Mouse (Mus musculus) neural tube, embryonic 11.5 days (tissue): ENCODE data around the gene Cacna1c. TPM values are rescaled to one million over a fixed set of nuclear protein-coding genes. Genes with fewer than 3 reads are reported as not detected.

Experiments used
- ATAC-seq: fragments of 200-750 bp; cut with Nextera tagmentation; 2 replicates; pipeline ENCODE4 v1.8.0; 2017; ENCODE audit warnings: moderate number of reproducible peaks, mild to moderate bottlenecking, moderate TSS enrichment, moderate library complexity; ENCODE audit not compliant: insufficient read depth, low FRiP score, low TSS enrichment
- DNase-seq: peaks from one replicate; pipeline ENCODE4 v3.0.0-alpha.2; 2015; ENCODE audit warnings: low spot score
- H3K27ac ChIP-seq: fragments of 300-500 bp; sonication (generic); 2 replicates; pipeline ENCODE4 v1.5.1; 2014; ENCODE audit warnings: low read depth, mild to moderate bottlenecking, low read length
- H3K27me3 ChIP-seq: fragments of 300-500 bp; sonication (generic); 2 replicates; pipeline ENCODE4 v1.6.1; 2014; ENCODE audit warnings: mild to moderate bottlenecking, low read length, mixed read lengths; ENCODE audit not compliant: control insufficient read depth, insufficient read depth
- H3K36me3 ChIP-seq: fragments of 300-500 bp; sonication (generic); 2 replicates; pipeline ENCODE4 v1.6.1; 2014; ENCODE audit warnings: mild to moderate bottlenecking, low read length, moderate library complexity, mixed read lengths; ENCODE audit not compliant: control insufficient read depth, insufficient read depth
- H3K4me1 ChIP-seq: fragments of 300-500 bp; sonication (generic); 2 replicates; pipeline ENCODE4 v1.6.1; 2014; ENCODE audit warnings: low read length, mixed read lengths; ENCODE audit not compliant: control insufficient read depth, insufficient read depth
- H3K4me2 ChIP-seq: fragments of 300-500 bp; sonication (generic); 2 replicates; pipeline ENCODE4 v1.6.1; 2014; ENCODE audit warnings: low read depth, mild to moderate bottlenecking, moderate library complexity
- H3K4me3 ChIP-seq: fragments of 300-500 bp; sonication (generic); 2 replicates; pipeline ENCODE4 v1.5.1; 2014; ENCODE audit warnings: low read depth, low read length
- H3K9ac ChIP-seq: fragments of 300-500 bp; sonication (generic); 2 replicates; pipeline ENCODE4 v1.6.1; 2014; ENCODE audit warnings: mild to moderate bottlenecking, low read length
- H3K9me3 ChIP-seq: fragments of 300-500 bp; sonication (generic); 2 replicates; pipeline ENCODE4 v1.6.1; 2016; ENCODE audit warnings: low read length; ENCODE audit not compliant: control insufficient read depth
- WGBS: fragments of 180-500 bp; shearing (Covaris S2); extraction: QIAGEN DNeasy Blood & Tissue Kit; methylation state at CpG from one replicate; pipeline ENCODE4 v1.1.7; 2014; 5-methylcytosine and 5-hydroxymethylcytosine counted together
- polyA plus RNA-seq: library from polyadenylated mRNA; unstranded; fragments of >200 nt; fragmentation: Nextera tagmentation; extraction: Ambion mirVana; gene quantifications from 2 replicates; pipeline ENCODE4 v1.2.1, GENCODE M21; 2014

The Cacna1c gene
- polyA plus RNA-seq, 1 experiment from 2014 or later: 3.3 TPM

DNA sequence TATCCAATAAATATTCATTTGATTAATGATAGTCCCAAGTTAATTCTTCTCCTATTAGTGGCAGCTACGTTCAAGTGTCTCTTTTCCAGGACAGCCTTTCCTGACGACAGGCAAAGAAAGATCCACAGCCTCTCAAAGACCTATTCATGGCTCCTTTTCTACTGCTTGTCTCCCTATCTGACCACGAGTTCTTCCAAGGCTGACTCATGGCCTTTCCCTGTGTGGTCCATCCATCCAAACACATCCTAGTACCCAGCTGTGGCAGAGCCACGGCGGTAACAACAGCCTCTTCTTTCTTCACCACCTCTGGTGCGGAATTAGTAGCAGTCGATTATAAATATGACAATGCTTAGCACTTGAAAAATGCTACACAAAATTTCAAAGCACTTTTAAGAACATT, 155.3 kb downstream of the Cacna1c start:
- 80% methylated on average over 7 of the region's 7 CpGs for WGBS
- Histone ChIP-seq H3K27me3 (no peaks in the 10 kb centered on the region), H3K27ac (no peak overlapping the region), H3K36me3 (no peaks in the 10 kb centered on the region), H3K4me3 (no peak overlapping the region), H3K9me3 (no peaks in the 10 kb centered on the region), H3K9ac (no peak overlapping the region), H3K4me1 (no peaks in the 10 kb centered on the region), H3K4me2 (no peak overlapping the region)
- DNase-seq (no peak), ATAC-seq (no peak)

GRCm38 (mm10) chr6:119039815-119040214, 156.4 kb downstream of the Cacna1c start:
- H3K9ac ChIP-seq: no peak overlapping the region
- ATAC-seq (no peak), DNase-seq (no peak)
- H3K36me3 ChIP-seq: no peaks in the 10 kb centered on the region
- H3K4me1 ChIP-seq: no peaks in the 10 kb centered on the region
- H3K27ac ChIP-seq: no peak overlapping the region
- H3K27me3 ChIP-seq: no peaks in the 10 kb centered on the region
- H3K9me3 ChIP-seq: no peaks in the 10 kb centered on the region
- no peak overlapping the region for H3K4me2 ChIP-seq
- 80% methylated on average over 7 of the region's 7 CpGs for WGBS
- no peak overlapping the region for H3K4me3 ChIP-seq

GRCm38 (mm10) chr6:119039293-119039692, 156.9 kb downstream of the Cacna1c start:
- DNase-seq (no peak), ATAC-seq (no peak)
- Histone ChIP-seq H3K27ac (no peak overlapping the region), H3K27me3 (no peaks in the 10 kb centered on the region), H3K4me1 (no peaks in the 10 kb centered on the region), H3K9me3 (no peaks in the 10 kb centered on the region), H3K36me3 (no peaks in the 10 kb centered on the region), H3K9ac (no peak overlapping the region), H3K4me2 (no peak overlapping the region), H3K4me3 (no peak overlapping the region)
- WGBS: 96% methylated on average over 5 of the region's 5 CpGs

DNA sequence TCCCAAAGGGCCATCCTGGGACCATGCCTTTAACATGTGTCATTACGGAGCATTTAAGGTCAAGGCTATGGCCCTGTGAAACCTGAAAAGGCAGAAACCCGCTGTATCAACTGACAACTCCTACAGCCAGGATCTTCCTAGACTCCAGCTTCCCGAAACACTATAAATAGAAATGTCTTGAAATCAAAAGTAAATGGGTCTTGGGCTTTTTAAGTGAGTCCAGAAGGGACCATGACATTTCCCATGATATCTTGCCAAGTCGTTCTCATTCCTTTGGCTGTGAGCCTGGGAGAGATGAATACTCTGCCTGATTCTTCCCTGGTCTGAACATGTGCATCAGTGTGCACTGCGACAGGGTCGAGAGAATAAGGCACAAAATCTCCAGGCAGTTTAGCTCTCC, 158.4 kb downstream of the Cacna1c start:
- WGBS: 90% methylated on average over 6 of the region's 6 CpGs
- H3K4me1 ChIP-seq: no peaks in the 10 kb centered on the region
- no peaks in the 10 kb centered on the region for H3K36me3 ChIP-seq
- no peak for ATAC-seq
- H3K4me3 ChIP-seq: no peak overlapping the region
- no peaks in the 10 kb centered on the region for H3K9me3 ChIP-seq
- no peak overlapping the region for H3K9ac ChIP-seq
- no peak overlapping the region for H3K4me2 ChIP-seq
- H3K27me3 ChIP-seq: no peaks in the 10 kb centered on the region
- no peak for DNase-seq
- no peak overlapping the region for H3K27ac ChIP-seq

GRCm38 (mm10) chr6:119037047-119037446, 159.2 kb downstream of the Cacna1c start:
- 73% methylated on average over 2 of the region's 2 CpGs for WGBS
- no peak overlapping the region for H3K27ac ChIP-seq
- no peak for ATAC-seq
- H3K9ac ChIP-seq: no peak overlapping the region
- no peaks in the 10 kb centered on the region for H3K27me3 ChIP-seq
- no peak overlapping the region for H3K4me3 ChIP-seq
- H3K36me3 ChIP-seq: no peaks in the 10 kb centered on the region
- no peak for DNase-seq
- H3K9me3 ChIP-seq: no peaks in the 10 kb centered on the region
- no peaks in the 10 kb centered on the region for H3K4me1 ChIP-seq
- no peak overlapping the region for H3K4me2 ChIP-seq

GRCm38 (mm10) chr6:119035361-119035760, 160.9 kb downstream of the Cacna1c start:
- no peaks in the 10 kb centered on the region for H3K36me3 ChIP-seq
- H3K4me2 ChIP-seq: no peak overlapping the region
- no peak overlapping the region for H3K27ac ChIP-seq
- no peak for ATAC-seq
- H3K4me3 ChIP-seq: no peak overlapping the region
- H3K4me1 ChIP-seq: no peaks in the 10 kb centered on the region
- no peaks in the 10 kb centered on the region for H3K27me3 ChIP-seq
- no peak for DNase-seq
- 90% methylated on average over 6 of the region's 6 CpGs for WGBS
- H3K9me3 ChIP-seq: no peaks in the 10 kb centered on the region
- no peak overlapping the region for H3K9ac ChIP-seq

GRCm38 (mm10) chr6:119034947-119035346, 161.3 kb downstream of the Cacna1c start:
- H3K36me3 ChIP-seq: no peaks in the 10 kb centered on the region
- H3K4me1 ChIP-seq: no peaks in the 10 kb centered on the region
- H3K4me3 ChIP-seq: no peak overlapping the region
- H3K9me3 ChIP-seq: no peaks in the 10 kb centered on the region
- H3K4me2 ChIP-seq: no peak overlapping the region
- no peak overlapping the region for H3K27ac ChIP-seq
- no peak overlapping the region for H3K9ac ChIP-seq
- 91% methylated on average over 2 of the region's 2 CpGs for WGBS
- H3K27me3 ChIP-seq: no peaks in the 10 kb centered on the region
- ATAC-seq (no peak), DNase-seq (no peak)

DNA sequence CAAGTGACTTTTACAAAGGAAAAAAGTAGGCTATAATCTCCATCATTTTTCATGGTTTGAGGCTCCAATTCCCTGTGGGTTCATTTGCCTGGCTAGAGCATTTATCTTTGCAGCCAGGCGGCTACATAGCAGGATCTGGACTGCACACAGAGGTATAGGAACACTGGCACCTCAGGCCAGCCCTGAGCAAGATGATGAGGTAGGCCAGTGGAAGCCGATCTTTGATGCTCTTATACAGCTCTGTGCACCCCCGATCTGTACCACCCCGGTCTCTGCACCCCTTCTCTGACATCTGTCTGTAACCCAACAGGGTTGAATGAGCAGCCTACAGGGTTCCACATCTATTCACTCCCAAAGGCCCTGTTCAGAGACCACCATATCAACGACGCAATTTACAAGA, 168.3 kb downstream of the Cacna1c start:
- Histone ChIP-seq H3K36me3 (no peaks in the 10 kb centered on the region), H3K9ac (no peak overlapping the region), H3K4me2 (no peak overlapping the region), H3K9me3 (no peaks in the 10 kb centered on the region), H3K4me1 (peaks cover 6% of the 10 kb centered on the region; the same call in 1 of the 2 replicates), H3K27me3 (no peaks in the 10 kb centered on the region), H3K27ac (no peak overlapping the region), H3K4me3 (no peak overlapping the region)
- DNase-seq: peak; percentile 35
- no peak for ATAC-seq
- 69% methylated on average over 6 of the region's 6 CpGs for WGBS

GRCm38 (mm10) chr6:119022850-119023249, 173.4 kb downstream of the Cacna1c start:
- no peaks in the 10 kb centered on the region for H3K27me3 ChIP-seq
- 66% methylated on average over 2 of the region's 2 CpGs for WGBS
- no peak overlapping the region for H3K9ac ChIP-seq
- H3K4me3 ChIP-seq: no peak overlapping the region
- no peak overlapping the region for H3K27ac ChIP-seq
- no peaks in the 10 kb centered on the region for H3K9me3 ChIP-seq
- H3K36me3 ChIP-seq: no peaks in the 10 kb centered on the region
- no peak overlapping the region for H3K4me2 ChIP-seq
- H3K4me1 ChIP-seq: peaks cover 6% of the 10 kb centered on the region; the same call in 1 of the 2 replicates
- DNase-seq (no peak), ATAC-seq (no peak)
